Mouse (Mus musculus) C2C12 (cell line): ENCODE results near the gene Lrrc42. TPM values are rescaled to one million over a fixed set of nuclear protein-coding genes. Genes with fewer than 3 reads are reported as not detected.

Experiments used
- H3K27me3 ChIP-seq: one replicate; pipeline ENCODE4 v1.6.1; 2011; ENCODE audit not compliant: control insufficient read depth, insufficient read depth, insufficient read length
- H3K36me3 ChIP-seq: one replicate; pipeline ENCODE4 v1.6.1; 2011; ENCODE audit not compliant: control insufficient read depth, insufficient read depth
- H3K4me3 ChIP-seq: one replicate; pipeline ENCODE4 v1.5.1; 2011; ENCODE audit warnings: mild to moderate bottlenecking, control low read depth; ENCODE audit not compliant: poor library complexity, insufficient read depth, severe bottlenecking
- H3K79me2 ChIP-seq: one replicate; pipeline ENCODE4 v1.6.1; 2011; ENCODE audit not compliant: control insufficient read depth, insufficient read depth
- H3K79me3 ChIP-seq: one replicate; pipeline ENCODE4 v1.6.1; 2011; ENCODE audit warnings: low read depth, control low read depth
- H3ac ChIP-seq: one replicate; pipeline ENCODE3; 2011; ENCODE audit warnings: low read depth; ENCODE audit not compliant: control insufficient read depth, insufficient read length
- CEBPB ChIP-seq: IDR thresholded peaks from one replicate; pipeline ENCODE4 v1.6.1; 2011; ENCODE audit warnings: low read depth, mild to moderate bottlenecking, control low read depth, moderate library complexity
- CTCF ChIP-seq: IDR thresholded peaks from one replicate; pipeline ENCODE4 v1.5.1; 2011; ENCODE audit not compliant: control insufficient read depth, insufficient read depth, insufficient read length
- FOSL1 ChIP-seq: IDR thresholded peaks from one replicate; pipeline ENCODE4 v1.8.0; 2011; ENCODE audit warnings: mild to moderate bottlenecking, low read length; ENCODE audit not compliant: poor library complexity, insufficient read depth, severe bottlenecking
- MAX ChIP-seq: IDR thresholded peaks from one replicate; pipeline ENCODE4 v1.6.1; 2011; ENCODE audit warnings: mild to moderate bottlenecking, control low read depth
- MYOD1 ChIP-seq: IDR thresholded peaks from one replicate; pipeline ENCODE4 v1.6.1; 2011; ENCODE audit warnings: low read depth; ENCODE audit not compliant: control insufficient read depth, insufficient read length
- MYOG ChIP-seq: IDR thresholded peaks from one replicate; pipeline ENCODE4 v1.6.1; 2011; ENCODE audit not compliant: control insufficient read depth, insufficient read length; ENCODE audit errors: extremely low read depth
- USF1 ChIP-seq: IDR thresholded peaks from one replicate; pipeline ENCODE4 v1.6.1; 2011; ENCODE audit warnings: low read depth, mild to moderate bottlenecking, control low read depth, moderate library complexity
- polyA plus RNA-seq: library from polyadenylated mRNA; unstranded; fragments of >200 nt; fragmentation: generic; extraction: Trizol; gene quantifications from one replicate; pipeline ENCODE4 v1.2.1, GENCODE M21; 2012; ENCODE audit warnings: missing spikeins

Gene Lrrc42
- polyA plus RNA-seq, 1 experiment, result 32.5 TPM

DNA sequence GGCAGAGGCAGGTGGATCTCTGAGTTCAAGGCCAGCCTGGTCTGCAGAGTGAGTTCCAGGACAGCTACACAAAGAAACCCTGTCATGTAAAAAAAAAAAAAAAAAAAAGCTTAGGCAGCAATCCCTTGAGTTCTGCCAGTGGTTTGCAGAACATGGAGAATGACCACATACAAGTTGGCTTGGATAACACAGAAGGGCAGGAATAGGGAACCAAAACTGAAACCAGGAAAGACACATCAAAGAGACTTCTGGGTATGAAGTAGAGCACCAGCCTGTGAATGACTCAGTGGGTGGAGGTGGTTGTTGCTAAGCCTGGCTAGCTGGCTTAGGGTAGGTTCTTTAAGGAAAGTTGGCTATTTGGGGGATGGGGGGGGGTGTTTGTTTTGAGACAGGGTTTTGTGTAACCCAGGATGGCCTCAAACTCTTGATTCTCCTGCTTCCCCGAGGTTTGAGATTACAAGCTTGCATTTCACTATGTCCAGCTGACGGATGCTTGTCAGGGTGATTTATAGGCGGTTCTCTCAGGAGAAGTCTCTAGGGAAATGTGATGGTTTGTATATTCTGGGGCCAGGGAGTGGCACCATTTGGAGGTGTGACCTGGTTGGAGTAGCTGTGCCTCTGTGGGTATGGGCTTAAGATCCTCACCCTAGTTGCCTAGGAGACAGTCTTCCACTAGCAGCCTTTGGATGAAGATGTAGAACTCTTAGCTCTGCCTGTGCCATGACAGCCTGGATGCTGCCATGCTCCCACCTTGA lies 32.3 kb upstream of the Lrrc42 start:
- no peak overlapping the region for H3ac ChIP-seq
- no peaks in the 10 kb centered on the region for H3K79me3 ChIP-seq
- H3K27me3 ChIP-seq, result no peaks in the 10 kb centered on the region
- no peak overlapping the region for H3K4me3 ChIP-seq
- TF ChIP-seq USF1 (no peak), CTCF (no peak), MAX (no peak), MYOD1 (no peak), MYOG (no peak), FOSL1 (no peak), CEBPB (no peak)
- H3K79me2 ChIP-seq, result no peaks in the 10 kb centered on the region
- H3K36me3 ChIP-seq, result no peaks in the 10 kb centered on the region

GRCm38 (mm10) chr4:107280843-107281475 lies 27.6 kb upstream of the Lrrc42 start:
- Histone ChIP-seq H3ac (no peak overlapping the region), H3K79me2 (no peaks in the 10 kb centered on the region), H3K79me3 (no peaks in the 10 kb centered on the region), H3K27me3 (no peaks in the 10 kb centered on the region), H3K36me3 (no peaks in the 10 kb centered on the region), H3K4me3 (no peak overlapping the region)
- no peak for TF ChIP-seq CTCF

DNA sequence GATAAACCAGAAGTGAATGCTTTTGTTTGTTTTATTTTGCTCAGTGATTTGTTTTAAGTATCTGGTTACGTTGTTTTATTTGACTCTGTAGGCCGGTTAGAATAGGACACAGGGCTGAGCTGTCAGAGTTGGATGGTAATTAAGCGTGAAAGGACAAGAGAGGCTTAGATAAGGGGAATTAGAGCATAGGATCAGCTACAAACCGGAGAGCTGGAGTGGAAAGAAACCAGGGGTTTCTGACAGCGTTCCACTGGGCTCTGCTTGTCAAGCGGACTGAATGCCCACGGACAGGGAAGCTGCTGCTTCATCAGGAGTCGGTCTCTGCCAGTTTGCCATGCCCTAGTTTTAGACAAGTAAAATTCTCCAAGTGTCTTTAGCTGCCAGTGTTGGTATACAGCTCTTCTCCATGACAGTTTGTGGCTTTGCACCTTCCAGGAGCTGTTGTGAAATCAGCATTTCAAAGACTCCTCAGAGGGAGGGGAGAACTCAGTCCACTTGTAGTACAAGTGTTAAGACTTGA lies 24.9 kb upstream of the Lrrc42 start:
- H3K79me3 ChIP-seq, result no peaks in the 10 kb centered on the region

GRCm38 (mm10) chr4:107274511-107274910 lies 21.2 kb upstream of the Lrrc42 start:
- no peaks in the 10 kb centered on the region for H3K36me3 ChIP-seq
- no peaks in the 10 kb centered on the region for H3K79me3 ChIP-seq
- H3ac ChIP-seq, result no peak overlapping the region
- TF ChIP-seq CTCF (no peak), USF1 (no peak), MAX (no peak), MYOG (no peak), FOSL1 (no peak), MYOD1 (no peak), CEBPB (no peak)
- H3K27me3 ChIP-seq, result no peaks in the 10 kb centered on the region
- no peak overlapping the region for H3K4me3 ChIP-seq
- no peaks in the 10 kb centered on the region for H3K79me2 ChIP-seq

More for the DNA sequence above, 24.9 kb upstream of the Lrrc42 start:
- no peak overlapping the region for H3ac ChIP-seq
- H3K36me3 ChIP-seq, result no peaks in the 10 kb centered on the region
- H3K4me3 ChIP-seq, result no peak overlapping the region
- no peaks in the 10 kb centered on the region for H3K27me3 ChIP-seq
- H3K79me2 ChIP-seq, result no peaks in the 10 kb centered on the region
- TF ChIP-seq FOSL1 (no peak), CTCF (no peak), MYOD1 (no peak), CEBPB (no peak), USF1 (no peak), MAX (no peak), MYOG (no peak)

DNA sequence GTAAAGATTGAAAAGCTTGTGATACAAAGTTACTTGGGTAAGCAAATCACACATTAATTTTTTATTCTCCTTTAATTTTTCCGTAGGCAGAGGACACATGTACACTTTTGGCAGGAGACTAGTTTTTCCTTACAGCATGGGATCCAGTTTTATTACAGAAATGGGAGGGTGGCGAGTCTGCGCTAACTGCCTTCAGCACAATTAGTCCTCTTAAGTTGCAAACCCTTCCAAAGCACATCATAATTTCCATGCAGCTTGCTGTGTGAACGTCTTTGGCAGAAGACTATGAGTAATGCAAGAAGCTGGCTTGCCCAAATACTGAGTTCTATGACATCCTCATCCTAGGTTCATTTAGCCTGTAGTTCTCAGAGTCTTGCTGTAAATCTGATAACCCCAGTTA lies 20.4 kb upstream of the Lrrc42 start:
- no peak overlapping the region for H3ac ChIP-seq
- H3K79me2 ChIP-seq, result no peaks in the 10 kb centered on the region
- no peaks in the 10 kb centered on the region for H3K79me3 ChIP-seq
- H3K4me3 ChIP-seq, result no peak overlapping the region
- TF ChIP-seq CTCF (no peak), MYOD1 (no peak), CEBPB (no peak), FOSL1 (no peak), MYOG (no peak), USF1 (no peak), MAX (no peak)
- no peaks in the 10 kb centered on the region for H3K27me3 ChIP-seq
- no peaks in the 10 kb centered on the region for H3K36me3 ChIP-seq

- H3K36me3 ChIP-seq, result no peaks in the 10 kb centered on the region
- H3K79me2 ChIP-seq, result no peaks in the 10 kb centered on the region
- TF ChIP-seq MAX (no peak), USF1 (no peak), MYOD1 (no peak), CEBPB (no peak), FOSL1 (no peak), CTCF (no peak), MYOG (no peak)
- H3K27me3 ChIP-seq, result no peaks in the 10 kb centered on the region
- H3ac ChIP-seq, result no peak overlapping the region
- no peak overlapping the region for H3K4me3 ChIP-seq
- H3K79me3 ChIP-seq, result no peaks in the 10 kb centered on the region
Measured at GRCm38 (mm10) chr4:107260001-107260400, 6.7 kb upstream of the Lrrc42 start.
